Mouse (Mus musculus) erythroblast, embryonic 14.5 days (primary cell): ENCODE measurements around the gene Syce3. TPM values are rescaled to one million over a fixed set of nuclear protein-coding genes. Genes with fewer than 3 reads are reported as not detected.

ENCODE experiments used
- H3K27me3 ChIP-seq: 2 replicates; pipeline ENCODE4 v1.6.1; 2012; ENCODE audit warnings: inconsistent platforms; ENCODE audit not compliant: control insufficient read depth
- H3K36me3 ChIP-seq: 2 replicates; pipeline ENCODE4 v1.6.1; 2012; ENCODE audit warnings: mild to moderate bottlenecking, inconsistent platforms; ENCODE audit not compliant: control insufficient read depth
- H3K4me1 ChIP-seq: 2 replicates; pipeline ENCODE4 v1.6.1; 2012; ENCODE audit warnings: inconsistent platforms; ENCODE audit not compliant: control insufficient read depth
- H3K4me3 ChIP-seq: replicated peaks from 2 replicates; pipeline ENCODE3; 2012; ENCODE audit warnings: moderate library complexity, mild to moderate bottlenecking, inconsistent platforms
- H3K9me3 ChIP-seq: 2 replicates; pipeline ENCODE4 v1.6.1; 2012; ENCODE audit warnings: low read length, inconsistent platforms, mixed read lengths; ENCODE audit not compliant: control insufficient read depth
- GATA1 ChIP-seq: IDR thresholded peaks from 2 replicates; pipeline ENCODE4 v1.6.1; 2012; ENCODE audit warnings: low read length, inconsistent platforms, mixed read lengths
- TAL1 ChIP-seq: IDR thresholded peaks from 3 replicates; pipeline ENCODE4 v1.6.1; 2012; ENCODE audit warnings: low read length, inconsistent platforms, mixed read lengths
- polyA plus RNA-seq: library from polyadenylated mRNA; stranded (reverse); fragments of >175 nt; gene quantifications from 2 replicates; pipeline ENCODE4 v1.2.3, GENCODE M21; 2012

Syce3 gene
- polyA plus RNA-seq, 1 experiment = not detected

- no peaks in the 10 kb centered on the region for H3K4me1 ChIP-seq
- H3K9me3 ChIP-seq = 0 out of 2 replicates have a peak, but pooled peaks cover 2% of the 10 kb centered on the region
- no peaks in the 10 kb centered on the region for H3K27me3 ChIP-seq
- no peaks in the 10 kb centered on the region for H3K36me3 ChIP-seq
- H3K4me3 ChIP-seq = no peak overlapping the region
- TF ChIP-seq GATA1 = no peak
- TF ChIP-seq TAL1 = no peak
Measured at GRCm38 (mm10) chr15:89398146-89398545, 12.2 kb downstream of the Syce3 start.

- Histone ChIP-seq H3K4me1 (no peaks in the 10 kb centered on the region), H3K36me3 (no peaks in the 10 kb centered on the region), H3K9me3 (no peaks in the 10 kb centered on the region)
Measured at GRCm38 (mm10) chr15:89396883-89397282, 13.4 kb downstream of the Syce3 start.

GRCm38 (mm10) chr15:89390081-89390480 lies 20.2 kb downstream of the Syce3 start:
- TF ChIP-seq GATA1 (no peak), TAL1 (no peak)
- no peak overlapping the region for H3K4me3 ChIP-seq
- H3K4me1 ChIP-seq = no peaks in the 10 kb centered on the region
- H3K9me3 ChIP-seq = no peaks in the 10 kb centered on the region
- H3K27me3 ChIP-seq = no peaks in the 10 kb centered on the region; the same call in none of the 2 replicates
- no peaks in the 10 kb centered on the region for H3K36me3 ChIP-seq

More at GRCm38 (mm10) chr15:89396883-89397282, 13.4 kb downstream of the Syce3 start:
- no peak for TF ChIP-seq TAL1
- no peak for TF ChIP-seq GATA1
- no peaks in the 10 kb centered on the region; the same call in 1 of the 2 replicates for H3K27me3 ChIP-seq
- no peak overlapping the region for H3K4me3 ChIP-seq

- Histone ChIP-seq H3K4me3 (no peak overlapping the region), H3K9me3 (no peaks in the 10 kb centered on the region), H3K27me3 (no peaks in the 10 kb centered on the region; the same call in none of the 2 replicates), H3K4me1 (no peaks in the 10 kb centered on the region), H3K36me3 (no peaks in the 10 kb centered on the region)
- TF ChIP-seq TAL1 = no peak
- TF ChIP-seq GATA1 = no peak
Measured at GRCm38 (mm10) chr15:89387127-89387526, 23.2 kb downstream of the Syce3 start.

- Histone ChIP-seq H3K27me3 (peaks cover 7% of the 10 kb centered on the region), H3K36me3 (no peaks in the 10 kb centered on the region), H3K9me3 (no peaks in the 10 kb centered on the region), H3K4me1 (peaks cover under 1% of the 10 kb centered on the region), H3K4me3 (no peak within 1 kb of the TSS)
- no peak for TF ChIP-seq GATA1
- TF ChIP-seq TAL1 = no peak
Measured at GRCm38 (mm10) chr15:89384617-89385016, 25.7 kb downstream of the Syce3 start, which contains the start of gene Klhdc7b. Gene Klhdc7b (plus strand): TSS chr15:89384917.

- H3K4me3 ChIP-seq = peak overlapping the region; percentile 59
Measured at GRCm38 (mm10) chr15:89379429-89379828, 30.9 kb downstream of the Syce3 start.

GRCm38 (mm10) chr15:89378831-89379401 lies 31.4 kb downstream of the Syce3 start, which contains the start of gene Odf3b:
Gene Odf3b (minus strand): TSS chr15:89379282.
- Histone ChIP-seq H3K4me1 (peaks cover 31% of the 10 kb centered on the region), H3K36me3 (no peaks in the 10 kb centered on the region), H3K9me3 (no peaks in the 10 kb centered on the region), H3K27me3 (peaks cover 44% of the 10 kb centered on the region), H3K4me3 (peak within 1 kb of the TSS; percentile 59)
- no peak for TF ChIP-seq GATA1
- no peak for TF ChIP-seq TAL1

More at GRCm38 (mm10) chr15:89379429-89379828, 30.9 kb downstream of the Syce3 start:
- peaks cover 44% of the 10 kb centered on the region for H3K27me3 ChIP-seq
- TF ChIP-seq GATA1 = no peak
- TF ChIP-seq TAL1 = no peak
- H3K36me3 ChIP-seq = no peaks in the 10 kb centered on the region
- H3K9me3 ChIP-seq = no peaks in the 10 kb centered on the region
- peaks cover 25% of the 10 kb centered on the region for H3K4me1 ChIP-seq

GRCm38 (mm10) chr15:89377938-89378828 lies 32.1 kb downstream of the Syce3 start:
- peak overlapping the region; percentile 59 for H3K4me3 ChIP-seq
- H3K4me1 ChIP-seq = peaks cover 38% of the 10 kb centered on the region
- peaks cover 44% of the 10 kb centered on the region for H3K27me3 ChIP-seq
- H3K9me3 ChIP-seq = no peaks in the 10 kb centered on the region
- H3K36me3 ChIP-seq = peaks cover under 1% of the 10 kb centered on the region
- TF ChIP-seq TAL1 (no peak), GATA1 (no peak)

- Histone ChIP-seq H3K4me3 (no peak overlapping the region), H3K27me3 (peaks cover 44% of the 10 kb centered on the region), H3K36me3 (peaks cover 9% of the 10 kb centered on the region), H3K9me3 (no peaks in the 10 kb centered on the region), H3K4me1 (peaks cover 46% of the 10 kb centered on the region)
- no peak for TF ChIP-seq GATA1
- TF ChIP-seq TAL1 = no peak
Measured at GRCm38 (mm10) chr15:89377362-89377761, 32.9 kb downstream of the Syce3 start.
